Mouse (Mus musculus): ENCODE data around the gene Sh3bp1.
A peak's percentile ranks its signal among the peaks of the same experiment; 100 is the strongest.

The Sh3bp1 gene

DNA sequence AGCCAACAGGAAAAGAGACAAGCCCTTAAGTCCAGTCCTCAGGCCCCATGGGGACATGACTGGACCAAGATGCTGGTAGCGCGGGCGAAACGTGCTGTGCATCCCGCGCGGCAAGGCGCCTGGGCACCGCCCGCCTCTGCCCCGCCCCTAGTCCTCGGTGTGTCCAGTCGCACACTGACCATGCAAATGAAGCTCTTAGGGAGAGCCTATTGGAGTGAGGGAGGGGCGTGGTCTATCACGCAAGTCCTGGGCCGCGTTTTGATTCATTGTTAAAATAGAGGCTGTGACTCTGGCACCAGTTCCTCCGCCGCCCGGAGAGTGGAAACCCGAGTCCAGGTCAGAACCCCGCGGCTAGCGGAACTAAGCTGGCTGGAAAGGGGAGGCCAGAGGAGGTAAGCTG lies 48.1 kb downstream of the Sh3bp1 start, which contains the start of gene Triobp:
Gene Triobp, plus strand, starts transcription at position 68 of the 400 bp plus-strand sequence.
- DNase-seq (ENCODE audit: low spot score) = peak; percentile 87

DNA sequence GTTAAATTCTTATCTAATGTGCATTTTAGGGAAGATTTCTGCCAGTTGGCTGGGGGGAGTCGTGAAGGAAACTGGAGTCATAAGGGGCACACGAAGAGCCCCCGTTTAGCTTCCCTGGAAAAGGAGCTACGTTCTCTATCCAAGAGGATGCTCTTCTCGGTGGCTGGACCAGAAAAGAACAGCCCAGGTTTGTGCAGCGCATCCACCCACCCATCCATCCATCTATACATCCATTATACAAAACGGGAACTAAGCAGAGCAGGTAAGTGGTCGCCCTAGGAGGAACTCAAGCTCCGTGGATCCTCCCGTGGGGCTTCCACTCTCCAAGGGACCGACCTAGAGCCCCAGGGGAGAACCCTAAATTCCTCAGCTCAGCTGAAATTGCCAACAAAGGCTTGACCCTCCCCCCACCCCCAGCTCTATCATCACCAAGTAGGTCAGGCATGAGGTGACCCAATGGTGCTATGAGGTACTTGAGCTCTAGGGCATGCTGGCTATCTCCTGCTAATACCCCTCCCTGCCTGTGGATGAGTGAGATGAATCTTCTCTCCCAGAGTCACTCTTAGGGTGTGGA lies 48.7 kb downstream of the Sh3bp1 start:
- DNase-seq (ENCODE audit: low spot score) = no peak

DNA sequence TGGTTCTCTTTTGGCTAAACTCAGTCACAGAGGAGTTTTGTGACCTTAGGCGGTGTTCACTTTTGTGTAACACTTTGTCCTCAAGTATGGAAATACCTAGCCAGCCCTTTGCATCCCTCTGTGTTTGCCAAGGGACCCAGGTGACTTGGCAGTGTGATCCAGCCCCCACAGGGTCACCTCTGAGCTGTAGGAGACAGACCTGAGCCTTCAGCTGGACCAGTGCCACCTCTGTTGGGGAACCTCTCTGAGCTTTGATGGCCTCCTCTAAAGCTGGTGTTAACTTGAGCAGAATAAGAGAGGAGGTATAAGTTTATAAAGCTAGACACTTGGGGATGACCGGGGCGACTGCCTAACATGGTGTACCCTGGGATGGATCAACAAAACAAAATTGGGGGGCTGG lies 49.3 kb downstream of the Sh3bp1 start:
- no peak for DNase-seq (ENCODE audit: low spot score)

DNA sequence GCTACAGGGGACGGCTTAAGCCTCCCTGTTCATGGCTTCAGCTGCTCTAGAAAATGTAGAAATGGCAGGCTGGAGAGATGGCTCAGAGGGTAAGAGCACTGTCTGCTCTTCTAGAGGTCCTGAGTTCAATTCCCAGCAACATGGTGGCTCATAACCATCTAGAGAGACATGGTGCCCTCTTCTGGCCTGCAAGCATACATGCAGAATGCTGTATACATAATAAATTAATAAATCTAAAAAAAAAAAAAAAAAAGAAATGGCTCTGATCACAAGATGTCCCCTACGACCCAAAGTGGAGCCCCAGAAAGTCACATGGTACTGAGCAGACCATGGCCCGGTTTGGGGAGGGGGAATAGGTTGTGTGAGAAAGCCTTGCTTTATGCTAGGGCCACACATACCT lies 56.1 kb downstream of the Sh3bp1 start:
- DNase-seq (ENCODE audit: low spot score) = no peak

DNA sequence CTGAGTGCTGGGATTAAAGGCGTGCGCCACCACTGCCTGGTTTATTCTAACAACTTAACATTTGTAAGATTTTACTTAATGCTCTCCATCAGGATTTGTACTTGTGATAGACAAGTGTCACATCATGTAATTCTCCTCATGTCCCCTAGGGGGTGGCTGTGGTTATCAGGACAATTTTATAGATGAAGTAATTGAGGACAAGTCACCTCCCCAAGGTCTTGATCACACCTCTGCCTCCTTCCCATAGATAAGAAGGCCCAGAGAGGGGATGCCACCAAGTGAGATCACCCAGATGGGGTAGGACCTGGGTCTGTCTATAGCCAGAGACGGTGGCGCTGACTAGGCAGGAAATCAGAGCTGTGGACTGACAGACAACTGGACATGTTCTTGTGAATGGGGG lies 56.8 kb downstream of the Sh3bp1 start:
- DNase-seq (ENCODE audit: low spot score) = no peak

DNA sequence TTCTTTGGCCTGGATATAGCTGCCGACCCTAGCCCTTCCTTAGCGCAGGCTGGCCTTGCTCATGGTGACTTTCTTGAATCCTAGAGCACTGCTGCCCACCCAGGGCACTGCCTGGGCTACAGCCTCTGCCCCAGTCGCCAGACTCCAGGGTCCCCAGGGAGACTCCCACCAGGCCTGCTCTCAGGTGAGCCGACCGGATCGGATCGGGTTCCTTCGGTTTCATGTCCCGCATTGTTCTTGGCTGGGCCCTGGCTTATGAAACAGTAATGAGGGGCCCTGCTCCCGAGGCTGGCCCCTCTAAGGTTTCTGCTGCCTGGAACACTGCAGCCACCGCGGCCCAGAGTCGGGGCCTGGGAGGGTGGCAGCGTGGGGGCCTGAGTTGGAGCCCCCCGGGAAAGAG lies 57.5 kb downstream of the Sh3bp1 start:
- DNase-seq (ENCODE audit: low spot score) = no peak

DNA sequence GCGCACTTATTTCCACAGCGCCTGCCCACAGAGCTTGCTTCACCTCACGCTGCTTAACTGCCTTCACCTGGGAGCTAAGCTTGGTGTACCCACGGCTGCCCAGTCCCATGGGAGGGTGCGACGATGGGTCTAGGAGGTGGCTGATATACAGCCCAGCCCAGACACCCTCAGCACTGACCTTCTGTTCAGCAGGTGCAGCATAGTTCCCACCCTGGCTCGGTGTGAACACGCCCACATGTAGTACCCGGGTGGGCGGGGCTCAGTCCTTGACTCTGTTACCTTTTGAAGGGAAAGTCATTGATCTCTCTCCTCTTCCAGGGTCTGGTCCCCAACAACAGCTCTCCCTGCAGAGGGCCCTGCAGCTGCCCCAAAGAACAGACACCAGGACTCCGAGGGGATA lies 60.0 kb downstream of the Sh3bp1 start:
- DNase-seq (ENCODE audit: low spot score) = no peak

DNA sequence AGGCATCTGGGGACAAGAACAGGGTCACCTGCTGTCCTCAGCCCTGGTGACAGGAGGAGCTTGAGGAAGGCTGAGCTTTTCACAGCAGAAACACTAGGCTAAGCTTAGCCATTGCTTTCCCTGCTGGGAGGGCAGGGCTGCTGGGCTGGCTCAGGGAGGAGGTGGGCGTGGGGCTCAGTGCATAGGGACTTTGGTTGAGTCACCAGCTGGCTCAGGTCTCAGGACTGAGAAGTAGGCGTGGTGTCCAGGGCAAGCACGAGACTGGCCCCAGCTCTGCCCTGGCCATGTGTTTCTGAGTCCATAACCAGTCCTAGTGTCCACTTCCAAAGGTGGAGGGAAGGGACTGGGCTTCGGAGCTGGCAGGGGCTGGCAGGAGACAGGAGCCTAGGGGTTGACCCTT lies 60.5 kb downstream of the Sh3bp1 start:
- no peak for DNase-seq (ENCODE audit: low spot score)

Data from yolk sac, embryonic 10.5 days (tissue).